Mouse (Mus musculus): Measurements from ENCODE around the gene Cptp. TPM values are rescaled to one million over a fixed set of nuclear protein-coding genes. Genes with fewer than 3 reads are reported as not detected.
A peak's percentile ranks its signal among the peaks of the same experiment; 100 is the strongest.

Cptp gene
- polyA plus RNA-seq (2016; fragmentation: Nextera tagmentation; extraction: Ambion mirVana), result 19.5 and 22.1 TPM in 2 replicates

DNA sequence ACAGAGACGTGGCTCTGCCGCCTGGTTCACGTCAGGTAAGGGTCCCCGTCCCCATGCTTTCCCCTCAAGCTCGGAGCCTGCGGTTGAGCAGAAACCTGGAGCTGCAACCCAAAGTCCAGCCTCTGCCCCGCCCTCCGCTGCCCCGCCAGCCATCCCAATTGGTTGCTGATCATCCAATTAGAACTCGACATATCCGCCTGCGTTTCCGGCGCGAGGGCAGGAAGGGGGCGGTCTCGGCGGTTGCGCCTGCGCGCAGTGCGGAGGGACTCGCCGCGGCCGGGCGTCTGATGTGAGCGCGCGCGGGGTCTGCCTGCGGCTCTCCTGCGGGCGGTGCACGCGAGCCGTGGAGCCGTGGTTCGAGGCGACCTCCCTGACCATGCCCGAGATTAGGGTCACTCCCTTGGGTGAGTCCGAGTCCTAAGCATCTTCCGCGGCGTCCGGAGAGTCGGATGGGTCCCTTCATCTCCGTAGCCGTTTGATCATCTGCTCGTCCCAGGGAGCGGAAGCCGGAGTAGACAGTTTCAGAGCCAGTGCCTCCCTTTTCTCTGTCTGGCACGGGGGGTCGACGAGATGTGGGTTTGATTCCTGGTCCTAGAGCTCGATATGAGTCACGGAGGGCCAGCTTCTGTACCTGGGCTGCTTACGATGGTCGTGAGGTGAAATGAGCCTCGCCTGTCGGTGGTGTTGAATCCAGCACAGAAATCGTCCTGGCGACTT is at the start of gene Cptp, which contains the start of gene Ints11:
TSS of gene Cptp (minus strand) at position 124 of the 717 bp plus-strand sequence.
TSS of gene Ints11 (plus strand) at position 230 of the 717 bp plus-strand sequence.
- peak within 1 kb of the TSS; percentile 70 for H3K4me3 ChIP-seq
- under 1% methylated on average over 63 of the region's 63 CpGs for WGBS
- H3K9ac ChIP-seq, result peak within 1 kb of the TSS; percentile 77
- H3K27me3 ChIP-seq (replicated peaks), result no peaks in the 10 kb centered on the region
- H3K4me2 ChIP-seq (replicated peaks), result peak within 1 kb of the TSS; percentile 98
- H3K36me3 ChIP-seq, result peaks cover 43% of the 10 kb centered on the region
- H3K27ac ChIP-seq, result peak within 1 kb of the TSS; percentile 10; the same call in 1 of the 2 replicates
- peak; percentile 95 for ATAC-seq (ENCODE audit: low FRiP score, low read depth)
- H3K4me1 ChIP-seq, result peaks cover 17% of the 10 kb centered on the region
- no peaks in the 10 kb centered on the region for H3K9me3 ChIP-seq

DNA sequence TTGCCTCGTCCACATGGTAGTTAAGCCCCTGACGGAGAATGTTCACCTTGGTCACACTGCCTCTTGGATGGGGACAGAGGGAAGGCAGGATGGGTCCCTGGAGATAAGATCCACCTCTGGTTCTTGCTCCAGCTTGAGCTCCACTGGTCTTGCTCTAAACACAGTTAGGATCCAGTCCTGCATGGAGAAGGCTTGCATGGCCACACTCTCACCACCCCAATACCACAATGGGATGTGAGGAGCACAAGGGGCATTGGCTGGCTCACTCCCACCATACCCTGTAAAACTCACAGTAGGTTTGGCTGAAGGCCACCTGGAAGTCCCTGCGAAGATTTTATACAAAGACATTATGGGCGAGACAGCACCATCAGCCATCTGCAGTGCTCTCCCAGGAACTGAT is 39.5 kb upstream of the Cptp start:
- 93% methylated on average over 4 of the region's 4 CpGs for WGBS
- H3K4me1 ChIP-seq, result no peaks in the 10 kb centered on the region
- H3K36me3 ChIP-seq, result peaks cover 34% of the 10 kb centered on the region
- ATAC-seq (ENCODE audit: low FRiP score, low read depth), result no peak
- H3K9ac ChIP-seq, result no peak overlapping the region
- no peak overlapping the region for H3K4me2 ChIP-seq (replicated peaks)
- H3K4me3 ChIP-seq, result no peak overlapping the region
- no peak overlapping the region for H3K27ac ChIP-seq
- H3K27me3 ChIP-seq (replicated peaks), result no peaks in the 10 kb centered on the region
- H3K9me3 ChIP-seq, result no peaks in the 10 kb centered on the region

GRCm38 (mm10) chr4:155908281-155908680 is 39.0 kb upstream of the Cptp start:
- H3K9ac ChIP-seq, result no peak overlapping the region
- WGBS, result 78% methylated on average over 7 of the region's 7 CpGs
- peaks cover 39% of the 10 kb centered on the region for H3K36me3 ChIP-seq
- no peak for ATAC-seq (ENCODE audit: low FRiP score, low read depth)
- no peak overlapping the region for H3K4me2 ChIP-seq (replicated peaks)
- no peak overlapping the region for H3K27ac ChIP-seq
- no peaks in the 10 kb centered on the region for H3K27me3 ChIP-seq (replicated peaks)
- no peak overlapping the region for H3K4me3 ChIP-seq
- no peaks in the 10 kb centered on the region for H3K9me3 ChIP-seq
- H3K4me1 ChIP-seq, result no peaks in the 10 kb centered on the region

DNA sequence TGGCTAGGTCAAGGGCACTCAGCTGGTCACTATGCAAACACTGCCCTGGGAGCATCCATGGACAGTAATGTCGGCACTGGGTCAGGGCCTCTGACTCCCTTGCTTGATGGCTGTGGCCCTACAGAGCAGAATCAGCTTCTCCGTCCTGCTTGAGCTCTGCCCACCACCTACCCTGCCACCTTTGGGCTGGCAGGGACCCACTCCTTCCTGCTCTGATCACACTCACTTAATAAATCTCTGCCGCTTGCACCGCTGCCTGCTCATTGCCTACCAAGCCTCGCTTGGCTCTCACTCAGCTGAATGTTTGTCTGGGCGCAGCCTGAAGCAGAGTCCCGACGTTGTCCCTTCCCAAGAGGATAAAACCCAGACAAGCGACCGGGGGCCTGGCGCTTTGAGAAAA is 37.8 kb upstream of the Cptp start:
- 88% methylated on average over 11 of the region's 11 CpGs for WGBS
- Histone ChIP-seq H3K4me2 (replicated peaks) (no peak overlapping the region), H3K4me3 (no peak overlapping the region), H3K4me1 (no peaks in the 10 kb centered on the region), H3K9ac (no peak overlapping the region), H3K36me3 (peaks cover 52% of the 10 kb centered on the region), H3K27ac (no peak overlapping the region), H3K9me3 (no peaks in the 10 kb centered on the region), H3K27me3 (replicated peaks) (no peaks in the 10 kb centered on the region)
- ATAC-seq (ENCODE audit: low FRiP score, low read depth), result no peak

DNA sequence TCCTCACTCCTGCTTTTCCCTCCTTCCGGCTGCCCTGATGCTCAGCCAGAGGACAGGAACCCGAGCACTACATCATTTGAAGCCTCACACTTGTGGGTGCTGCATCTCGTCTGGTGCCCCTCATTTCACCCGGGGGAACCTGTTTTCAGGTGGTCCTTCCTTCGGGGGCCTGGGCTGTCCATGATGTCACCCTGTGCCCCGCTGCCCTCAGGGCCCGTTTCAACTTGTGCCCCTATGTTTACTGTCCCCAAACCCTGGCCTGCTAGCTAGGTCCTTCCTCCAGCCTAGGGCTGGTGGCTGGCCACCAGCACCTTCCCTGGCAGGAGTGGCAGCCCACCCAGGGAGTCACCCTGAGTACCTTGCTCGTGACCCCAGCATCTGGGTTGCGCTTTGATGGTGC is 36.9 kb upstream of the Cptp start:
- no peaks in the 10 kb centered on the region for H3K27me3 ChIP-seq (replicated peaks)
- peaks cover 60% of the 10 kb centered on the region for H3K36me3 ChIP-seq
- no peak for ATAC-seq (ENCODE audit: low FRiP score, low read depth)
- no peak overlapping the region for H3K4me3 ChIP-seq
- 87% methylated on average over 9 of the region's 9 CpGs for WGBS
- no peak overlapping the region for H3K27ac ChIP-seq
- H3K4me1 ChIP-seq, result no peaks in the 10 kb centered on the region
- H3K9ac ChIP-seq, result no peak overlapping the region
- no peak overlapping the region for H3K4me2 ChIP-seq (replicated peaks)
- no peaks in the 10 kb centered on the region for H3K9me3 ChIP-seq

DNA sequence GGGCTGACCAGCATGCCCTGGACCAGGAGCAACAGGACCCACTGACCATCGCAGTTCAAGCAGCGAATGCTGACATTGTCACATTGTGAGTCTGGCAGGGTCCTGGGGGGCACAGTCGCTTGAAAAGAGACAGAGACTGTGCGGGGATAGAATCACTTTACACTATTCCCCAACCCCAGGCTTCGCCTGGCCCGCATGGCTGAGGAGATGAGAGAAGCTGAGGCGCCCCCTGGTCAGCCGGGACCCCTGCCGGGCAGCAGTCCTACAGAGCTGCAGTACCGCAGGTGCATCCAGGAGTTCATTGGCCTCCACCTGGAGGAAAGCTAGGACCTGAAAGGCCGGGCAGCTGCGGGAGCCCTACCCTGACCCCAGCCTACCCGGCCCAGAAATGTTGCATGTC is 36.4 kb upstream of the Cptp start:
- Histone ChIP-seq H3K36me3 (peaks cover 65% of the 10 kb centered on the region), H3K4me3 (no peak overlapping the region), H3K9ac (no peak overlapping the region), H3K27ac (no peak overlapping the region), H3K9me3 (no peaks in the 10 kb centered on the region), H3K4me1 (no peaks in the 10 kb centered on the region), H3K27me3 (replicated peaks) (no peaks in the 10 kb centered on the region), H3K4me2 (replicated peaks) (no peak overlapping the region)
- 84% methylated on average over 13 of the region's 13 CpGs for WGBS
- no peak for ATAC-seq (ENCODE audit: low FRiP score, low read depth)

GRCm38 (mm10) chr4:155904318-155905102 is 35.3 kb upstream of the Cptp start:
- 93% methylated on average over 13 of the region's 13 CpGs for WGBS
- Histone ChIP-seq H3K36me3 (peaks cover 77% of the 10 kb centered on the region), H3K4me1 (no peaks in the 10 kb centered on the region), H3K9me3 (no peaks in the 10 kb centered on the region), H3K27ac (no peak overlapping the region), H3K4me2 (replicated peaks) (no peak overlapping the region), H3K4me3 (no peak overlapping the region), H3K27me3 (replicated peaks) (no peaks in the 10 kb centered on the region), H3K9ac (no peak overlapping the region)
- no peak for ATAC-seq (ENCODE audit: low FRiP score, low read depth)

DNA sequence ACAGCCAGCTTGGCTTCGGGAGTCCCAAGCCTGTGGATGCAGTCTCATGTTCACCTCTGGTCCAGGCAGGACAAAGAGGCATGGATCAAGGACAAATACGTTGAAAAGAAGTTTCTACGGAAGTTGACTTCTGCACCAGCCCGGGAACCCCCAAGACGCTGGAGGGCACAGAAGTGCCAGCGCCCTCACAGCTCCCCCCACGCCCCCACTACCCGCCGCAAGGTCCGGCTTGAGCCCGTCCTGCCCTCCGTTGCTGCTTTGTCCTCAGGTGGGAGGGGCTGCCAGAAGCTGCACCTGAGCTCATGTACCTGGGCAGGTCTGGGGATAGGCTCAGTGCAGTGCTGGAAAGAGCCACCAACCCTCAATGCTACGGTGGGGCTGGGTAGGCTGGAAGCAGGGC is 34.0 kb upstream of the Cptp start:
- Histone ChIP-seq H3K4me2 (replicated peaks) (no peak overlapping the region), H3K9ac (no peak overlapping the region), H3K4me1 (no peaks in the 10 kb centered on the region), H3K9me3 (no peaks in the 10 kb centered on the region), H3K27ac (no peak overlapping the region), H3K36me3 (peaks cover 89% of the 10 kb centered on the region), H3K27me3 (replicated peaks) (no peaks in the 10 kb centered on the region), H3K4me3 (no peak overlapping the region)
- WGBS, result 94% methylated on average over 13 of the region's 13 CpGs
- ATAC-seq (ENCODE audit: low FRiP score, low read depth), result no peak

GRCm38 (mm10) chr4:155901205-155901604 is 32.0 kb upstream of the Cptp start:
- Histone ChIP-seq H3K9me3 (no peaks in the 10 kb centered on the region), H3K4me2 (replicated peaks) (no peak overlapping the region), H3K4me1 (no peaks in the 10 kb centered on the region), H3K4me3 (no peak overlapping the region), H3K36me3 (peaks cover 94% of the 10 kb centered on the region), H3K27me3 (replicated peaks) (no peaks in the 10 kb centered on the region), H3K9ac (no peak overlapping the region), H3K27ac (no peak overlapping the region)
- ATAC-seq (ENCODE audit: low FRiP score, low read depth), result no peak
- WGBS, result 83% methylated on average over 3 of the region's 3 CpGs

DNA sequence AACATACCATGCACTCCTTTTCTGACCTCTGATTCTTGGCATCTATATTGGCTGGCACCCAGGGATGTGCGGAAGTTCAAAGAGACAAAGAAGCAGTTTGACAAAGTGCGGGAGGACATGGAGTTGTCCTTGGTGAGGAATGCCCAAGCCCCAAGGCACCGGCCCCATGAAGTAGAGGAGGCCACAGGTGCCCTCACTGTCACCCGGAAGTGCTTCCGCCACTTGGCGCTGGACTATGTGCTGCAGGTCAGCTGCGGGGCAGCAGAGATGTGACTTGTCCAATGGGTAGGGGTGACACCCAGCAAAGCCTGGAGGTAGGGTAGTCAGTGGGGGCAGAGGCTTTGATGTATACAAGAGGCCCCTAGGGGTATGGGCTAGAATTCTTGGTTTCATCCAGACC is 30.1 kb upstream of the Cptp start:
- Histone ChIP-seq H3K4me2 (replicated peaks) (no peak overlapping the region), H3K4me1 (peaks cover 12% of the 10 kb centered on the region), H3K27ac (no peak overlapping the region), H3K36me3 (peaks cover 80% of the 10 kb centered on the region), H3K27me3 (replicated peaks) (no peaks in the 10 kb centered on the region), H3K4me3 (no peak overlapping the region), H3K9me3 (no peaks in the 10 kb centered on the region), H3K9ac (no peak overlapping the region)
- WGBS, result 97% methylated on average over 7 of the region's 7 CpGs
- ATAC-seq (ENCODE audit: low FRiP score, low read depth), result no peak

DNA sequence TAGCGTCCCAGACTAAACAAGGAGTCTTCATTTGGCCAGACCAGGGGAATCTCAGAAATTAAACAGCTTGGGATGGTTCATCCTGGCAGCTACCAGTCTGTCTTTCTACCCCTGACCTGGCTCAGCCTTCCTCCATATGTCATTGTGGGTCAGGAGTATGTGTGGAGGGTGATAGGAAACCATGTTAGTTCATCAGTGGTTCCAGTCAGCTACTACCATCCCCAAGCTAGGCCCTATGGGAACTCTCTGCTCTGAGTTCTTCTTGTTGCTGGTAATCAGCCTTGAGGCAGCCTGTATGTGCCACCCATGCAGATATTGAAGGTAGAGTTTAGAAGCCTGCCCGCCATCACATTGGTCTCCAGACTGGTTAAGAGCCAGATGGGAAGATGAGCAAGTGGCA is 29.1 kb upstream of the Cptp start:
- no peak overlapping the region for H3K9ac ChIP-seq
- 97% methylated on average over 2 of the region's 2 CpGs for WGBS
- H3K4me3 ChIP-seq, result no peak overlapping the region
- no peak for ATAC-seq (ENCODE audit: low FRiP score, low read depth)
- no peak overlapping the region for H3K27ac ChIP-seq
- H3K4me1 ChIP-seq, result peaks cover 22% of the 10 kb centered on the region
- peaks cover 69% of the 10 kb centered on the region for H3K36me3 ChIP-seq
- no peak overlapping the region for H3K4me2 ChIP-seq (replicated peaks)
- no peaks in the 10 kb centered on the region for H3K9me3 ChIP-seq
- H3K27me3 ChIP-seq (replicated peaks), result no peaks in the 10 kb centered on the region

GRCm38 (mm10) chr4:155896461-155896860 is 27.2 kb upstream of the Cptp start:
- WGBS, result 96% methylated on average over 12 of the region's 12 CpGs
- H3K4me1 ChIP-seq, result peaks cover 29% of the 10 kb centered on the region
- H3K9me3 ChIP-seq, result no peaks in the 10 kb centered on the region
- no peak overlapping the region for H3K4me3 ChIP-seq
- H3K27me3 ChIP-seq (replicated peaks), result no peaks in the 10 kb centered on the region
- ATAC-seq (ENCODE audit: low FRiP score, low read depth), result no peak
- peaks cover 51% of the 10 kb centered on the region for H3K36me3 ChIP-seq
- no peak overlapping the region for H3K4me2 ChIP-seq (replicated peaks)
- H3K27ac ChIP-seq, result no peak overlapping the region
- H3K9ac ChIP-seq, result no peak overlapping the region

All from neural tube, embryonic 12.5 days (tissue).